Mouse (Mus musculus): ENCODE measurements at regions not wholly inside any gene's neighbourhood (a gene's known extent, or its start where the extent isn't known, plus 50 kb on each side); places are given as distances from the start of the nearest gene placed in this dataset.

- TF ChIP-seq CTCF (IDR thresholded peaks at IDR 0.05; ENCODE audit: low read depth, low read length) (no peak), POLR2A (IDR thresholded peaks at IDR 0.05; ENCODE audit: borderline replicate concordance, low read depth, low read length) (no peak)
These were observed 150.0 kb upstream of the Nabp1 start for GRCm38 (mm10) chr1:51628137-51628793.

All from bone marrow macrophage, adult 2 months (primary cell).